Mouse (Mus musculus): Measurements from ENCODE around the gene Wnk2. TPM values are rescaled to one million over a fixed set of nuclear protein-coding genes. Genes with fewer than 3 reads are reported as not detected.

Wnk2 gene
- total RNA-seq, 2 experiments from 2014 or later: not detected

DNA sequence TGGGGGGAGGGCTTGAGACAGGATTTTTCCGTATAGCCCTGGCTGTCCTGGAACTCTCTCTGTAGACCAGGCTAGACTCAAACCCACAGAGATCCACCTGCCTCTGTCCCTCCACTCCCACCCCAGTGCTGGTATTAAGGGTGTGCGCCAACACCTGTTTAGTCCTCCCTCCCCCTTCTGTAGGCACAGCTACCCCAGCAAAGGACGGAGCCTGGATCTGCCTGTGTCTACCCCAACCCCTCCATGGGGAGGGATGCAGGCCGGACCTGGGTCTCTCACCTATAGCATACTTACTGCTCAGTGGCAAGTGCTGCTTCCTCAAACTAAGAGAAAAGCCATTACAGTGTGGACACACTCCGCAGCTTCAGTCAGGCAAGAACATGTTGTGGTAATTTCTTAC lies 32.5 kb upstream of the Wnk2 start:
- no peak for ATAC-seq (replicated peaks; ENCODE audit: poor library complexity, severe bottlenecking)

DNA sequence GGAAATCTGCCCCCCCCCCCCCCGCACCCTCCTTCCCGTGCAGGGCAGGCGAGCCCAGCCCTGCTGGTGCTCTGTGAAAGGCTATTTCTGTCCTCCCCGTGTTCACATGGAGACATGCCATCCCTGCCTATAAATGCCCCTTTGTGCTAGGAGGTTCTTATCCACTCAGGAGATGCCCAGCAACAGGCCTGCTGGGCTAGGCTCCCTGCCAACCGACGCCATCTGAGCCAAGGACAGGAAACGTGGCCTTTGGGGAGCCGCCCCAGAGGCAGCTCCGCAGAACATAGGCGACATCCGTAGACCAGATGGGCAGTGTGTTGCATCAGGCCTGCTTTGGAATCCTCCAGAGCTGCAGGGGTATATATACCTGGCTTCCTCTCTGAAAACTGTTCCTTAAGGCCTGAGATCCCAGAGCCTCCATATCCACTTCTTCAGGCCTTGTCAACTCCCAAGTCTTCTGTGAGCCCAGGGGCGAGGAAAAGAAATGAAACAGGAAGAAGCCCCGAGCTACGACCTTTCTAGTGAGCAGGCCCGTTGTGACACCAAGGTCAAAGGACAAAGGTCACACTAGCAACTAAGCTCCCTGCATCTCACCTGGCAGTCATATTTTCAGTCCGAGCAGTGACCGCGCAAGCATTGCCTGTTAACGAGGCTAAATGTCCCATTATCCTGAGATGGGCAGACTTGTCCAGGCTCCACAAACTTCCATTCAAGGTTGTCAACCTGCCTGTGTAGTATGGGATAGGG lies 31.2 kb upstream of the Wnk2 start:
- peak; percentile 71 for ATAC-seq (replicated peaks; ENCODE audit: poor library complexity, severe bottlenecking)

DNA sequence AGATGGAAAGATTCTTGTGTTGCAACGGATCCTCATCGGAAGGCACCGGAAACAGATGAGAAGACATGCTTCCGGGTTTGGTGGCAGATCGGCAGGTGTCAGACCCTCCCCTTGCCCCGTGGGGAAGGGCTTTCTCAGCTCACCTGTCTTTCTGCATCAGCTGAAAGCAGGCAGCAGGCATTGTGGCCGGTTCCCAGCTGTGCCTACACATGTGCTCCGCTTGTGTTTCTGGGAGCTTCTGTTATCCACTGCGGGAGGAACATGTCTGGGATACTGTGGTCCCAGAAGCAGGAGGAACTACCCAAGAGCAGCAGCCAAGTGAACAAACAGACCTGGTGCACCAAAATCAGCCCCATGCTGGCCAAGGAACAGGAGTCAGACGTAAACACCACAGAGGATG lies 27.7 kb upstream of the Wnk2 start:
- no peak for ATAC-seq (replicated peaks; ENCODE audit: poor library complexity, severe bottlenecking)

DNA sequence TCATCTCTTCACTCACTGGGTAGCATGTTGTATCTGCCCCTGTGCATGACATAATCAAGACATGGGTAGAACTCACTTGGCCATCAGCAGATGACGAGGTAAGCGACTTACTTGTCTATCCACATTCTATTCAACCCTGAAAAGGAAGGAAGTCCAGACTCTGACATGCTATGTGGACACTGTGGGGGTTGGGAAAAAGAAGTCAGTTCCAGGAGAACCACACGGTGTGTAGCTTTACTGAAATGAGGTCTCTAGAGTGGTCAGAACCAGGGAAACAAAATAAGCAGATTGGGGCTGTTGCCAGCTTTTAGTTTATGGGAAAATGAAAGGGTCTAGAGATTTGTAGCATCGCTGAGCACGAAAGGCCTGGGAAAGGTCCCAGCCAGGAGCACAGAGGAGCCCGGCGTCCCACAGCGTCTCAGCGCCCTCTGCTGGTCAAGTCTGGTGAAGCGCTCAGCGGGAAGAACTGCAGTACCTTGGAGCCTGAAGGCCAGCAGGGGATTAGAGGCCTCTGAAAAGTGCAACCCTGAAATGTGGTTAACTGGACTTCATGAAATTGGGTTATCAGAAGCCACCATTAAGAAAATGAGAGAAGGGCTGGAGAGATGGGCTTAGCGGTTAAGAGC lies 25.3 kb upstream of the Wnk2 start:
- peak; percentile 87 for ATAC-seq (replicated peaks; ENCODE audit: poor library complexity, severe bottlenecking)

DNA sequence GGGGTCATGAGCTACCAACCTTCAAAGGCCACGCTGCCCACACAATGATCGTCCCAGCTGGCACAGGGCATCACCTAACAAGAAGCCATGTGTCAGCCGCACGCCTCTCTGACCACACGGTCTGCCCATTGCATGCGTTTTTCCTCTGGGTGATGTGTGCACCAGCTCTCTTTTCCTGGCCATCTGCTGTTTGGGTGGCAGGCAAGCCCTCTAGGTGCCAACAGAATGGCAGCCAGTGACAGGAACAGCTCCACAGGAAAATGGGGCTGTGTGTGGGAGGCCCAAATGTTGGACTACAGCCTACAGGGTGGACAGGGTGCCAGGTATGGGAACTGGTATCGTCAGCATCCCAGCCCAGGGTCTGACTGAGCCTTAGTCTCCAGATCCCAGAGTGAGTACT lies 24.5 kb upstream of the Wnk2 start:
- ATAC-seq (replicated peaks; ENCODE audit: poor library complexity, severe bottlenecking): no peak

DNA sequence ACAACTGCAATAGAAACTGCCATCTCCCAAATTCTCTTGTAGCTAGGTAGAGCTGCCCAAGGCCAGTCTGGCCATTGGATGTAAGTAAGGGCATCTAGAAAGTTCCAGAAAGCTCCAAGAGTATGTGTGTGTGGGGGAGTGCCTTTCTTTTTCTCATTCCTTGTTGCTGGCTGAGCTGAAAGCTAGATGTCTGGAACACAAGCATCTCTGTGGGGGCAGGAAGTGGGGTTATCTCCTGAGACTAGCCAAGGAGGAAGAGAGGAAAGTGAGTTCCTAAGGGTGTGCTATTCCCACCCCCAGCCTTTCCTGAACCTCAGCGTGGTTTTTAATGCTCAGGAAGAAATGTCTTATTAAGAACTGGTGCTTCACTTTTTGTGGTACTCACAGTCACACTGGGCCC lies 23.9 kb upstream of the Wnk2 start:
- ATAC-seq (replicated peaks; ENCODE audit: poor library complexity, severe bottlenecking): no peak

DNA sequence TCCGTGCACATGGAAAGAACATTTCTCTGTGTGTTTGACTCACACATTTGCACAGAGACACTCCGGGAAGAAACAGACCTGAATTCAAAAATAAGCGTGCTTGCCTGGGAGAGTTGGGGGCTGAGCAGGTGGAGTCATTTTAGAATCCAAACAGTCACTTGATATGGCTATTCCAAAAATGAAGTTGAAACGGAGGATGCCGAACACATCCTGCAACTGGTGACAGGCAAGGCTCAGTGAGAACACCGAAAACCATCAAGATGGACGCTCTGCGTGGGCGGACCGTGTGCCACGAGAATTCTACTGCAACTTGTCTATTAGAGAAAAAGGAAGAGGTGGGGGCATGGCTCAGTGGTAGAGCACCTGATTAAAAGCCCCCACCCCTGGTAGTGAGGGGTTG lies 22.8 kb upstream of the Wnk2 start:
- no peak for ATAC-seq (replicated peaks; ENCODE audit: poor library complexity, severe bottlenecking)

DNA sequence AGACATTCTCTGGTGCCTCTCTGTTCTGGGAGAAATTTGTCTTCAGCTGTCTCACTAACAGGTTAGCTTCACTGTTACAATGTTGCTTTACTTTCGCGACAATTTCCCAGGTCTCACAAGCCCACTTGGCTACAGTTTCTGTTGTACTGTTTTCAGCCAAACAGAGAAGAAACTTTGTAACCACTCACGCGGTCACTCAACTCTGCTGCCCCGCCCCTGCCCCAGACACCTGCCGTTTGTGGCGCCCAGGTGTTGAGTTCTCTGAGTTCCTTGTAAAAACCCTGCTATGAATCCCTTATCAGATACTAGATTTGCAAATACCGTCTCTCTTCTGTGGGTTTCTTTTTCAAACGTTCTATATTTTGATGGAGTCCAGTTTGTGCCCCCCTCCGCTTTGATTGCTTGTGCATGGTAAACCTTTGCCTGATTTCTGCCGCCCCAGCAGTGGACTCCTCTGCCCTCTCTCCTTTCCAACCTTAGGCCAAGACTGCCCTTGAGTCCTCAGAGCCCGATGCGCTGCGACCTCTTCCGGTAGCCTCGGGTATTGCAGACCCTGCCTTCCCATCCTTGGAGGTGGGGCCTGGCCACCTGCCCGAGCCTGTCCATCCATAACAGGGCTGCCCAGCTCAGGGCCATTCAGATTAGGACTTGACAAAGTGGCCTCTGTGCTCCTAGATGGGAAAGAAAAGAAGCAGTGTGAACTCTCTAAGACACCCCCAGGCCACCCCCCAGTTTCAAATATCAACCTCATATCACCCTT lies 21.8 kb upstream of the Wnk2 start:
- peak; percentile 73 for ATAC-seq (replicated peaks; ENCODE audit: poor library complexity, severe bottlenecking)

DNA sequence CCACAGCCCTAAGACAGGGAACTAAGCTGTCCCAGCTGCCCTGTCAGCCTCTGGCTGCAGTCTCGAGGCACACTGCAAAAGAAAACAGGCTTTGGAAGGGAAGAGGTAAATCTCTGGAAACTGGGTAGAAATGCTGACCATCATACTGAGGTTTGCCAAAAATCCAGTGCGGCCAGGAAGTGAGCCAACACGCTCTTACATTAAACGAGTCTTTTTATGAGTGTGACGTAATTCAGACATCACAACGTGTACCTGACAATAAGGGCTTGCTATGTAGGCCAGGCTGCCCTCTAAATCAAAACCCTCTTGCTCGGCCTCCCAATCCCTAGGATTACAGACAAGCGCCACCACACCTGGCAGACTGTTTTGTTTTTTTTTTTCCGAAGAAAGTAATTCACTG lies 19.3 kb upstream of the Wnk2 start:
- ATAC-seq (replicated peaks; ENCODE audit: poor library complexity, severe bottlenecking): no peak

DNA sequence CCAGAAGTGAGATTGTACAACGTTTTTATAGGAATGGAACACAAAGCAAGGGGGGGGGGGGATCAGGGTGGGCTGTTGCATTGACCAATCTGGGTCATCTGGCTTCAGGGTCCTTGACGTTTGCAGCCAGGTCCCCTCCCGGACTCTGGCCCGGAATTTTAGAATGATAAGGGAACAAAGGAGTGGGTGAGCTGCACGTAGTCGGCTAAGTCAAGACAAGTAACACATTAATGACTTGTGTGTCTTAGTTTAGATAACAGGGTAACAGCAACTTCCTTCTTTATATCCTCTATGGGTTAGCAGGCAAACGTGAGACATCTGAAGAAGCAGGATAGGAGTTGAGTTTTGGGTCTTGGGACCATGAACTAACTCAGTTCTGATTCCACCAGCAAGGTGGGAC lies 15.8 kb upstream of the Wnk2 start:
- no peak for ATAC-seq (replicated peaks; ENCODE audit: poor library complexity, severe bottlenecking)

DNA sequence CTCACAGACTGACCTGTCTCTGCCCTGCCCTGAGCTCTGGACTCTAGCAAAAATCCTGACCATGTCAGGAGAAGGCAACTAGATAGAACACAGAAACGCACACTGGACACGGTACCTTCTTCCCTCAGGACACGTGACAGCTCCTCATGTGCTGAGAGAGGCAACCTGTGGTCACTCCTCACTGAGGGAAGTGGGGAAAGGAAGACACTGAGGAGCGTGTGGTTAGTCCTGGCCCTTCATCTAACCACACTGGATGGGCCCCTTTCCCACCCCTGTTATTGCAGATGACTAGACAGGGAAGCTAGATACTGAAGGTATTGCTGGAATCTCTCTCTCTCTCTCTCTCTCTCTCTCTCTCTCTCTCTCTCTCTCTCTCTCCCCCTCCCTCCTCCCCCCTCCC lies 14.9 kb upstream of the Wnk2 start:
- peak; percentile 97 for ATAC-seq (replicated peaks; ENCODE audit: poor library complexity, severe bottlenecking)

DNA sequence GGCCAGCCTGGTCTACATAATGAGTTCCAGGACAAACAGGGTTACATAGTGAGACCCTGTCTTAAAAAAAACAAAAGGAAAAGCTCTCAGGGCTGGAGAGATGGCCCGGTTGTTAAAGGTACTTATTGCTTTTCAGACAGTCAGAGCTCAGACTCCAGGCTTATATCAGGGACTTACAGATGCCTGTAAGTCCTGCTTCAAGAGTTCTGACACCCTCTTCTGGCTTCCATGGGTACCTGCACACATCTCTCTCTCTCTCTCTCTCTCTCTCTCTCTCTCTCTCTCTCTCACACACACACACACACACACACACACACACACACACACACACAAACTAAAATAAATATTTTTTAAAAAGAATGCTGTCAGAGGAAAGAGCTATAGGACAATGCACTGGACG lies 13.4 kb upstream of the Wnk2 start:
- no peak for ATAC-seq (replicated peaks; ENCODE audit: poor library complexity, severe bottlenecking)

DNA sequence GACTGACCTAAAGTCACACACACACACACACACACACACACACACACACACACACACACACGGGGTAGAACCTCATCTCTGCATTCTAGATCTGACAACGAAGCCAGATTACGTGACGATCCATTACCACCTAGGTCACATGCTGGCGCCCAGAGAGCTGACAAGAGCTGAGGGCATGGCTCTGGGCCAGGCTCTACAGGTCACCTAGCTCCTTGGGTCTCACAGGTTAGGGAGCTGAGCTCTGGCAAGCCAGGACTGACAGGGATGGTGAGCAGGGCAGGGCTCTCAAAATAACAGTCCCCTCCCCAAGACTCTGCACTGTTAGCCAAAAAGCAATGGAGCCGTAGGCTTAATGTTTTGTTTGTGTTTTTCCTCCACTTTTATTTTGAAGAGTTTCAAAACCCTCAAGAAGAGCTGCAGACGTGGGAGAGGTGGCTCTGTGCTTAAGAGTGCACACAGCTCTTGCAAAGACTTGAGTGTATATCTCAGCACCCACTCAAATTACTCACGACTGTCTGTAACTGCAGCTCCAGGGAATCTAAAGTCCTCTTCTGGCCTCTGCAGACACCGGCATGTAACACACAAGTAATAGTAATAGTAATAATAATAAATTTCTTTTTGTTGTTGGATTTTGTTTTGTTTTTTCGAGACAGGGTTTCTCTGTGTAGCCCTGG lies 10.4 kb upstream of the Wnk2 start:
- no peak for ATAC-seq (replicated peaks; ENCODE audit: poor library complexity, severe bottlenecking)

DNA sequence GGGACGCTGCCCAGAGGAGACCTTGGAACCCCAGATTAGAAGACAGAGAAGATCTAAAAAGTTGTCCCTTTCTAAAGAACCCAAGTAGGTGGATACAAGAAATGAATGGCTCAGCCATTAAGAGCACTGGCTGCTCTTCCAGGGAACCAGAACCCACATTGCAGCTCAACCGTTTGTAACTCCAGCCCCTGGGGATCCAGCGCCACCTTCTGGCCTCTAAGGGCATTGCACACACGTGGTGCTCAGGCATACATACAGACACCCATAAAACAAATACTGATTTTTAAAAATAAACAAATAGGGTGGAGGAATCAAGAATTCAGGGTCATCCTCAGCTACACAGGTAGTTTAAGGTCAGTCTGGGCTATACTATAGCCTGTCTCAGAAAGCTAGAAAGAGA lies 8.8 kb upstream of the Wnk2 start:
- ATAC-seq (replicated peaks; ENCODE audit: poor library complexity, severe bottlenecking): no peak

DNA sequence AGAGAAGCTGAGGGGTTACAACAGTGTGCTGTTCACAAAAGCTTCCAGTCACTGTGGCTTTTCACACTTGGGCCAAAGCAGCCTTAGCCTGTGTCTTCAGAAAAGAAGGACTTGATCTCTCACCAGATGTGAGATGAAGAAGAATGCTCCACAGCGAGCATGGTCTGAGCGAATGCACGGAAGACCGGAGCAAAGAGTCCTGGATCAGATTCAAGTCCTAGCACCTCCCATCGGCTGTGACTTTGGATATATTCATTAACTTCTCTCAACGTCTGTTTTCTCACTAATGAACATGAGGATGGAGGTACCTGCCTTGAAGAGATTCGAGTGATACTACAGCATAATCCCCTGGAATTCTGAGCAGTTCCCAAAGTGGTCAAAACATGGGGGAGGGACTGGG lies 6.8 kb upstream of the Wnk2 start:
- ATAC-seq (replicated peaks; ENCODE audit: poor library complexity, severe bottlenecking): no peak

DNA sequence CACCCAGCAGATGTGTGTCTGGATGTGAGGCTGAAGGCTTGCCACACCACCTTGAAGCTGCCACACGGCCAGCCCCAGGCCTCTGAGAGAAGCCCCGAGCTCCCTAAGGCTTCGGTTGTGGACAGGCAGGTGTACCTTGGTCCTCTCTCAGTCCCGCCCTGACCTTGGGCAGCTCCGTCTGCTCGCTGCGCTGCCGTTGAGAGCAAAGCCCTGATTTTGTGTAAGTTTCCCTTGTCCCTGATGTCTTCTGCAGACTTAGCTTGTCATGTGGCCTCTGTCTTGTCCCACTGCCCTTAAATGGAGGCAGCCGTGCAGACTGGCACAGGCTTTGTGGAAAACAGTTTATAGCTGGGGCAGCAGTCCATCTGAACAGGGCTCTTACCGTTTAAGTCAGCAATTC lies 6.2 kb upstream of the Wnk2 start:
- no peak for ATAC-seq (replicated peaks; ENCODE audit: poor library complexity, severe bottlenecking)

DNA sequence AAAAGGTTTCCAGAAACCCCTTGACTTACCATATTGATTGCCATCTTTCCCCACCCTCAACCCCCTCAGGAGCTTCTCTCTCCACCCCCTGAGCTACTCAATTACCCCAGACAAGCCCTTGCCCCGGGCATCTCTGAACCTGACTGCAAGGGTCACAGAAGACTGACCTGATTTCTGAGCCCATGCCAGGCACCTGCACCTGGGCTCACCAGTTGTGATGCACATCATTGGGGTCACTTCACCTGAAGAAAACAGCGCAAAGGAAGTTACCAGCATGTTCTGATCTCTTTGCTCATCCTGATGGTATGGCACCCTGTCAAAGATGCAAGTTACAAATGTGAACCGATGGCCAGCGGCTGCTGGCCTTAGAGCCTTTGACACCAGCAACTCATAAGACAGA lies 873 bp upstream of the Wnk2 start:
- ATAC-seq (replicated peaks; ENCODE audit: poor library complexity, severe bottlenecking): no peak

DNA sequence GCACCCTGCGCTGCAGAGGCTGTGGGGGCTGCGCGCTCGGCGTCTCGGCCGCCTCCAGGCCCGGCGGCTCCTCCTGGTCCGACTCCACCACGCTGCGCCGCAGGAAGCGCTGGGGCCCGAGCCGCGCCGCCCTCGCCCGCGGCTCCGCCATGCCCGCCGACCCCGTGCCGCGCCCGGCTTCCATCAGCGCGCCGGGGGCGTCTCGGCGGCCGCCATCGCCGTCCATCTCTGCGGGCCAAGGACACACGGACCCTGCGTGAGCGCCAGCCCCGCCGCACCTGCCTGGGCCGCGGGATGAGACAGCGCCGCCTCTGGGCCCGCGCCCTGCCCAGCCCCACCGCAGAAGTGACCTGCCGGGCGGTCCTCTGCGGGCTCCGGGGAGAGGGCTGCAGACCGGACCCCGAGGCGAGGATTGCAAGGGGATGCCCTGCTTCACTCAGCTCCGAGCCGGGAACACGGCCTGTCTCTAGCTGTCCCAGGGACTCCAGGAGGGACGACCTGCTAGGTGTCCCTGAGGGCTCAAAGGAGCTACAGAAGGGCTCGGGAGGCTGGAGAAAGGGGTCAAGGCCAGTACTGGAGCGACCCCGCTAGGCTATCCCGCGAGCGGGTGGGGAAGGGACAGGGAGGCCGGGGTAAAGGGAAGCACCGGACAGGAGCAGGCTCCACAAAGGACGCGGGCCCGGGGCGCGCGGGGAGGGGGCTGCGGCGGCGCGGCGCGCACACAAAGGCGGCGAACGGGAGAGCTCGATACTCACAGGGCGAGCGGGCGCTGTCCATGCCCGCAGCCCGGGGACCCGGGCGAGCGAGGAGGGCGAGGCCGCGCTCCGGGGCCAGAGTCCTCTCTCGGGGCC lies 582 bp downstream of the Wnk2 start:
- ATAC-seq (replicated peaks; ENCODE audit: poor library complexity, severe bottlenecking): 0 out of 2 replicates have a peak, but pooled peaks have one; percentile 25

DNA sequence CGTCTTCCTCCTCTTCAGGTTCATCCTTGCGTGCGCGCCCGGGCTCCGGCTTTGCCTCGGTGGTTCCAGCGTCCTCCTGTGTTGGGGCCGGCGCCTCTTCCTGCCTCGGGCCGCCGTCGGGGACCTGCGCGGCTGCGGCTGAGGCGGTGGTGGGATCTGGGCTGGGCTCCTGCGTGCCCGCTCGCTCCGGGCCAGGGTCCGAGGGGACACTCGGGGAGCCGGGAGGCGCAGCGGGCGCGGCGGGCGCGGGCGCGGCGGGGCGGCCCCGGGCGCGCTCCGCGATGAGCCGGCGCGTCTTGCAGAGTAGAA lies 1.2 kb downstream of the Wnk2 start:
- 0 out of 2 replicates have a peak, but pooled peaks have one; percentile 3 for ATAC-seq (replicated peaks; ENCODE audit: poor library complexity, severe bottlenecking)

DNA sequence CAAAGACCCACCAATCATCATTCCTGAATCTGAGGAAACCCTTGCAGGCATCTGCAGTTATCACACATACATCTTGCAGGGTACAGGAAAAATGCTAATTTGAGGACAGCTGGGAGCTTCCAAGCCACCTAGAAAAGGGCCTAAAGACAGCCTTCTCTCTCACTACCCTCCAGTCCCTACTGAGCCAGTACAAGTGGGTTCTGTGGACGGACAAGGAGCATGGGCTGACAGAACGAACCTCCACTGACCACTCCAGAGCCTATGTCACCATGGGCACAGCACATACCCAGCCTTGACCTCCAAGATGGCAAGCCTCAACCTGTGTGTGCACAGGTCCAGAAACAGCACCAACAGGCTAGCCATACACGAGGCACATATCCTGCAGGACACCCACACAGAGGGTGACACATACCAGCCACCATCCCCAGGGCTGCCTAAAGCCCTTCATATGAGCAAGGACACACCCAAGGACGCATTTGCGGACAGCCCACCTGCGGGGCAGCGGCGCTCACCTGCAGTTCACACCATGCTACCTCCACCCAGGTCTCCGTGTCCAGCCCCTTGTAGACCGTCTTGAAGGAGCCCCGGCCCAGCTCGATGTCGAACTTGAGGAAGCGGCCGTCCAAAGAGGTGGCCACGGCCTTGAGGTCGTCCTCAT lies 1.6 kb downstream of the Wnk2 start:
- ATAC-seq (replicated peaks; ENCODE audit: poor library complexity, severe bottlenecking): no peak
